ENCODE assay signal across 24 mouse cellular contexts in genomic region chr3:22705673-22706072, GRCm38 (mm10).
A peak's percentile ranks its signal among the peaks of the same experiment; 100 is the strongest.
DNase-seq lines count a peak whose midpoint lies in the region; ATAC-seq lines count a peak whose summit lies in the region.
"Had no signal": no experiment of that assay in that cellular context is flagged by ENCODE, and none has a peak within 500 bp of the region (broad histone marks: within the 10 kb centered on the region; RNA-seq: fewer than 3 reads in every experiment).

No protein-coding gene starts in this region.

- H3K4me1 ChIP-seq in limb, embryonic 15.5 days, result no peaks in the 10 kb centered on the region
- H3K4me1 ChIP-seq in limb, embryonic 10.5 days, result no peaks in the 10 kb centered on the region
- H3K4me1 ChIP-seq in midbrain, embryonic 14.5 days (ENCODE audit: control insufficient read depth, insufficient read depth, low read length), result no peaks in the 10 kb centered on the region
- no peaks in the 10 kb centered on the region for H3K4me1 ChIP-seq in midbrain, embryonic 16.5 days (ENCODE audit: control insufficient read depth, insufficient read depth, low read length)
- H3K4me1 ChIP-seq: forebrain, embryonic 10.5 days; forebrain, embryonic 13.5 days; heart, embryonic 10.5 days; hindbrain, embryonic 10.5 days had no signal

- no peak overlapping the region for H3K4me3 ChIP-seq in limb, embryonic 15.5 days
- H3K4me3 ChIP-seq in limb, embryonic 10.5 days, result no peak overlapping the region
- H3K4me3 ChIP-seq in midbrain, embryonic 14.5 days (replicated peaks; ENCODE audit: low read depth, low read length), result no peak overlapping the region
- H3K4me3 ChIP-seq in midbrain, embryonic 16.5 days (ENCODE audit: low read depth, low read length), result no peak overlapping the region
- H3K4me3 ChIP-seq: forebrain, embryonic 10.5 days; forebrain, embryonic 13.5 days; heart, adult 2 months; heart, embryonic 10.5 days; hindbrain, embryonic 10.5 days had no signal

- H3K27ac ChIP-seq in limb, embryonic 15.5 days, result no peak overlapping the region
- no peak overlapping the region for H3K27ac ChIP-seq in limb, embryonic 10.5 days
- H3K27ac ChIP-seq in midbrain, embryonic 14.5 days (replicated peaks; ENCODE audit: low read depth, low read length), result no peak overlapping the region
- no peak overlapping the region for H3K27ac ChIP-seq in midbrain, embryonic 16.5 days (ENCODE audit: low read length)
- H3K27ac ChIP-seq: forebrain, embryonic 10.5 days; forebrain, embryonic 13.5 days; heart, adult 2 months; heart, embryonic 10.5 days; hindbrain, embryonic 10.5 days; hindbrain, embryonic 14.5 days had no signal

- WGBS in limb, embryonic 15.5 days, result 79% methylated on average over 17 of the region's 17 CpGs
- 82% methylated on average over 15 of the region's 17 CpGs for WGBS in limb, embryonic 10.5 days
- whole genome bisulfite sequencing in midbrain, embryonic 14.5 days, result 74% methylated on average over 13 of the region's 17 CpGs
- WGBS in midbrain, embryonic 16.5 days, result 77% methylated on average over 17 of the region's 17 CpGs

- no peaks in the 10 kb centered on the region for H3K27me3 ChIP-seq in limb, embryonic 15.5 days
- H3K27me3 ChIP-seq in limb, embryonic 10.5 days (ENCODE audit: low read depth, poor library complexity, severe bottlenecking), result no peaks in the 10 kb centered on the region
- H3K27me3 ChIP-seq in midbrain, embryonic 14.5 days (ENCODE audit: control insufficient read depth, insufficient read depth, low read length), result no peaks in the 10 kb centered on the region
- H3K27me3 ChIP-seq in midbrain, embryonic 16.5 days (ENCODE audit: control insufficient read depth, insufficient read depth, low read depth, low read length), result no peaks in the 10 kb centered on the region
- H3K27me3 ChIP-seq: CH12.LX; forebrain, embryonic 13.5 days had no signal

- no peak overlapping the region for H3K4me2 ChIP-seq in limb, embryonic 15.5 days
- no peak overlapping the region for H3K4me2 ChIP-seq in midbrain, embryonic 14.5 days (ENCODE audit: low read length)
- no peak overlapping the region for H3K4me2 ChIP-seq in midbrain, embryonic 16.5 days (ENCODE audit: low read length)
- H3K4me2 ChIP-seq: forebrain, embryonic 13.5 days; hindbrain, embryonic 14.5 days had no signal

- no peaks in the 10 kb centered on the region for H3K9me3 ChIP-seq in limb, embryonic 15.5 days
- H3K9me3 ChIP-seq in limb, embryonic 10.5 days (replicated peaks), result peaks cover 5% of the 10 kb centered on the region; the same call in 1 of the 2 replicates
- H3K9me3 ChIP-seq in midbrain, embryonic 14.5 days (ENCODE audit: control insufficient read depth, low read length), result no peaks in the 10 kb centered on the region
- no peaks in the 10 kb centered on the region; the same call in 1 of the 2 replicates for H3K9me3 ChIP-seq in midbrain, embryonic 16.5 days (replicated peaks; ENCODE audit: control insufficient read depth, low read length, poor library complexity, severe bottlenecking)

- intact Hi-C loops in gastrocnemius, postnatal 14 days (cut with DNase I; ENCODE audit: low total_unique reads), result no loop called here

- H3K36me3 ChIP-seq in limb, embryonic 15.5 days, result no peaks in the 10 kb centered on the region
- H3K36me3 ChIP-seq in limb, embryonic 10.5 days, result no peaks in the 10 kb centered on the region
- H3K36me3 ChIP-seq in midbrain, embryonic 14.5 days (ENCODE audit: control insufficient read depth, insufficient read depth, low read length), result no peaks in the 10 kb centered on the region
- no peaks in the 10 kb centered on the region for H3K36me3 ChIP-seq in midbrain, embryonic 16.5 days (ENCODE audit: control insufficient read depth, insufficient read depth, low read length)
- H3K36me3 ChIP-seq: forebrain, embryonic 10.5 days; heart, embryonic 10.5 days; hindbrain, embryonic 10.5 days had no signal

- H3K9ac ChIP-seq in limb, embryonic 15.5 days, result no peak overlapping the region
- no peak overlapping the region for H3K9ac ChIP-seq in midbrain, embryonic 14.5 days (replicated peaks; ENCODE audit: low read length)
- H3K9ac ChIP-seq in midbrain, embryonic 16.5 days (ENCODE audit: low read depth, low read length), result no peak overlapping the region
- H3K9ac ChIP-seq: forebrain, embryonic 13.5 days; hindbrain, embryonic 14.5 days had no signal

- ATAC-seq in limb, embryonic 15.5 days (ENCODE audit: insufficient number of reproducible peaks, low FRiP score, low TSS enrichment, low read depth), result 0 out of 2 replicates have a peak, but pooled peaks have one; percentile 7
- peak; percentile 53 for ATAC-seq in midbrain, embryonic 14.5 days (ENCODE audit: low FRiP score, low TSS enrichment)
- ATAC-seq in midbrain, embryonic 16.5 days, result no peak
- ATAC-seq in neutrophil, adult 5-6 weeks (ENCODE audit: extremely low read depth, insufficient number of reproducible peaks, low FRiP score, poor library complexity, severe bottlenecking), result 0 out of 2 replicates have a peak, but pooled peaks have one; percentile 9
- ATAC-seq: forebrain, embryonic 13.5 days; forebrain, embryonic 16.5 days had no signal

- DNase-seq in gastrocnemius, postnatal 14 days, result peak; percentile 2
- no peak for DNase-seq in gastrocnemius, adult 18-20 months (ENCODE audit: low spot score)
- DNase-seq in limb, embryonic 10.5 days (ENCODE audit: low spot score), result no peak
- DNase-seq in midbrain, embryonic 14.5 days, result no peak
- DNase-seq: adrenal gland, adult 2 months; adrenal gland, postnatal 14 days; B cell, adult 2 months; cerebellum, adult 11 months; cerebellum, adult 2 months; cerebellum, adult 9-11 months; cerebellum, postnatal 25 days; gastrocnemius, postnatal 36 days; heart, adult 2 months; heart, postnatal 36 days had no signal
